Mouse (Mus musculus): ENCODE data around the gene Scimp. TPM values are rescaled to one million over a fixed set of nuclear protein-coding genes. Genes with fewer than 3 reads are reported as not detected.

Scimp gene
- polyA plus RNA-seq, 1 experiment = not detected

DNA sequence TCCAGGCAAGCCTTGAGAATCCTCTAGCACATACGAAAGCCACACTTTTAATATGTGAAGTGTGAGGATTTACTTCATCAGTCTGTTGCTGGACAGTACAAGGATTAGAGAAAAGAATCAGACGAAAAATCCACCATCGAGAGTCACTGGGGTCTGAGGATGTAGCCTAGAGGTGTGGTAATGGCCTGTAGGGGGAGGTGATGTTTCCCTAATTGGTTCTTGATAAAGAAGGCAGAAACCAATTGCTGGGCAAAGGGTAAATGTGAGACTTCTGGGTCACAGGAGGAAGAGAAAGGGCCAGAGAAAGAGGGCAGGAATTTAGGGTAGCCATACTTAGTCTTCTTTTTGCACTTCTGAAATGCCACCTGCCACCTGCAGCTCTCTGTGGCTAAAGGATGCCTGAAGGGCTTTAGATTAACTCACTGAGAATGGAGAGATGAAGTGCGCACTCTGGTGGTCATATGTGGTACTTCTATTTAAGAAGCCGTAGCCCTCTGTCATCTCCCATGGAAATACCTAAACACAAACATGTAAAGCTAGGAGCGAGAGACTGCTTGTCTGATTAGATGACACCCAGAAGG lies 3.2 kb upstream of the Scimp start:
- H3K4me3 ChIP-seq (replicated peaks) = peak overlapping the region; percentile 42
- TF ChIP-seq GATA1 (IDR thresholded peaks at IDR 0.05; ENCODE audit: borderline replicate concordance, low read length) (no peak), FLI1 (IDR thresholded peaks at IDR 0.05; ENCODE audit: low read length) (no peak)
- peaks cover 32% of the 10 kb centered on the region for H3K4me1 ChIP-seq
- H3K27me3 ChIP-seq (replicated peaks) = peaks cover 38% of the 10 kb centered on the region
- no peaks in the 10 kb centered on the region for H3K36me3 ChIP-seq (replicated peaks; ENCODE audit: low read length)
- H3K9me3 ChIP-seq = peaks cover 9% of the 10 kb centered on the region

DNA sequence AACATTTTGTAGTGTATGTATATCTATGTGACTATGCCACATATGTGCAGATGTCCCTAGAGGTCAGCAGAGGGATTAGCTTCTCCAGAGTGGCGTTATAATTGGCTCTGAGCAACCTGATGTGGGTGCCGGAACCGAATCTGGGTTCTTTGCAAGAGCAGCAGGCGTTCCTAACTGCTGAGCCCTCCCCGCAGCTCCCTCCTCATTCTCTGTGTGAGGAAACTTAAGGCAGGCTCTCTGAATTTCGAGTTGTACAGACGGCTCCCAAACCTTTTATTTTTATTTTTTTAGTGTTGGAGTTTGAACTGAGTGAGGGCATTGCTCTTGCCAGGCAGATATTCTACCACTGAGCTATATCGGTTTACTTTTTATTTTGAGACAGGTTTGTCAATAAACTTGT lies 2.7 kb upstream of the Scimp start:
- H3K4me3 ChIP-seq (replicated peaks) = no peak overlapping the region
- TF ChIP-seq FLI1 (IDR thresholded peaks at IDR 0.05; ENCODE audit: low read length) = no peak
- no peak for TF ChIP-seq GATA1 (IDR thresholded peaks at IDR 0.05; ENCODE audit: borderline replicate concordance, low read length)
- peaks cover 9% of the 10 kb centered on the region for H3K9me3 ChIP-seq
- H3K4me1 ChIP-seq = peaks cover 32% of the 10 kb centered on the region
- peaks cover 36% of the 10 kb centered on the region for H3K27me3 ChIP-seq (replicated peaks)
- H3K36me3 ChIP-seq (replicated peaks; ENCODE audit: low read length) = no peaks in the 10 kb centered on the region

DNA sequence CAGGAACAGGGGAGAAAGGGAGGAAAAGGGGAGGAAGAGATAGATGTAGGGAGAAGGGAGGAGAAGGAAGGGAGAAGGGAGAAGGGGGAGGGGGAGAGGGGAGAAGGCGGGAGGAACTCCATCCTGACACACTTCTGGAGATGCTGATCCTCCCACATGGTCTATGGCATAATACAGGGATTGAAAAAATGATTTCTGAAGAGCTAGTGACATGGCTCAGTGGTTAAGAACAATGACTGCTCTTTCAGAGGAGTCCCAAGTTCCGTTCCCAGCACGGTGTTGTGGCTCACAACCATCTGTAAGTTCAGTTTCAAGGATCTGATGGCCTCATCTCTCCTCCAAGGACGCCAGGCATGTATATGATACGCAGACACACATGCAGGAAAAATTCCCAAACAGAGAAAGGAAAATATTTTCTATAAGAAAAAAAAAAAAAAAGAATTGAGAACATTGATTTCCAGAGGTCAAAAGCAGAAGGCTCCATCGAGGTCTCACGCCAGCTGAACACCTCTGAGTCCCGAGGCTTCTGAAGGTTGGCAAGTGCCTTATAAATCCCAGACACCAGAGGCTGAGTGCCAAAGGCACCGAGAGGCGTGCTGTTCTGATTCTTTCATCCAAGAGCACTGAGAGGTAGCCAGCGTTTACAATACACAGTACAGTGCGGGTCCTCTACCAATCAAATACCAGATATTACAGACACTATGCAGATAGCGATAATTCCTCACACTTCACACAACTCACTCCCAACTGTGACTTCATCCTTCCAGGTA lies 730 bp downstream of the Scimp start:
- peak overlapping the region; percentile 33 for H3K4me3 ChIP-seq (replicated peaks)
- TF ChIP-seq GATA1 (IDR thresholded peaks at IDR 0.05; ENCODE audit: borderline replicate concordance, low read length) (no peak), FLI1 (IDR thresholded peaks at IDR 0.05; ENCODE audit: low read length) (no peak)
- H3K9me3 ChIP-seq = peaks cover 4% of the 10 kb centered on the region; the same call in 1 of the 2 replicates
- H3K27me3 ChIP-seq (replicated peaks) = peaks cover 43% of the 10 kb centered on the region
- H3K4me1 ChIP-seq = peaks cover 48% of the 10 kb centered on the region
- no peaks in the 10 kb centered on the region for H3K36me3 ChIP-seq (replicated peaks; ENCODE audit: low read length)

DNA sequence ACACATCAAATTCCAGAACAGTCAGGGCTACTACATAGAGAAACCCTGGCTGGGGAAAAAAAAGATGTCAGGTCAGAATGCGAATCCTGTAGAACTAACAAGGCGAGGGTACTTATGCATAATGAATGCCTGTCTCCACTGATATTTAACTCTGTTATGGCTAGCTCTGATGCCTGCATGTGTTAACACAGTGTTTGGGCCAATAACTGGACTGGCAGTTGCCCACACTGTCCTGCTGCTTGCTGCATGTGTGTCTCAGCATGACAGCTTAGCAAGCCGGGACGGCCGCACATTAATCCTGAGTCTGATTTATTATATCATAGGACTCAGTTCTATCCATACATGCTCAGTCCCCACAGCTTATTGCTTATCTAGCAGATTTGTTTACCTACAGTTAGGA lies 1.3 kb downstream of the Scimp start:
- H3K36me3 ChIP-seq (replicated peaks; ENCODE audit: low read length) = no peaks in the 10 kb centered on the region
- no peak overlapping the region for H3K4me3 ChIP-seq (replicated peaks)
- H3K4me1 ChIP-seq = peaks cover 48% of the 10 kb centered on the region
- H3K27me3 ChIP-seq (replicated peaks) = peaks cover 44% of the 10 kb centered on the region
- TF ChIP-seq GATA1 (IDR thresholded peaks at IDR 0.05; ENCODE audit: borderline replicate concordance, low read length) (no peak), FLI1 (IDR thresholded peaks at IDR 0.05; ENCODE audit: low read length) (no peak)
- peaks cover 4% of the 10 kb centered on the region; the same call in 1 of the 2 replicates for H3K9me3 ChIP-seq

DNA sequence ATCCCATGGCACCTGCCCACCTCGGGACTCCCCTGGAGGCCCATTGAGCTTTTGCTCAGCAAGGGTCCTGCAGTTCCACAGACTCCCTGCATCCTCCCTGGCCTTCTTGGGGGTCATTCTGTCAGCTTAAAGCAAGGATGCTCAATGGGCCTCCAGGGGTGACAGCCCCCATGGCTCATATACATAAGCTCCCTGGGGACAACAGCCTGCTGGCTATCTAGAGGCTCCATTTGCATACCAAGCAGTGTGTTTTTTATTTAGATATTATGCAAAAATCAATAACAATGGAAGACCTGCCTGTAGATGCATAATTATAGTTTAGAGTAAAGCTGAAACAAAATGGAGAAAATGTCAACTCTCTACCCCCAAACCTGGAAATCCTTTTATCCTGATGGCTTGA lies 3.4 kb downstream of the Scimp start:
- Histone ChIP-seq H3K4me3 (replicated peaks) (no peak overlapping the region), H3K9me3 (peaks cover 4% of the 10 kb centered on the region; the same call in 1 of the 2 replicates), H3K36me3 (replicated peaks; ENCODE audit: low read length) (no peaks in the 10 kb centered on the region), H3K27me3 (replicated peaks) (peaks cover 62% of the 10 kb centered on the region), H3K4me1 (peaks cover 61% of the 10 kb centered on the region)
- no peak for TF ChIP-seq GATA1 (IDR thresholded peaks at IDR 0.05; ENCODE audit: borderline replicate concordance, low read length)
- no peak for TF ChIP-seq FLI1 (IDR thresholded peaks at IDR 0.05; ENCODE audit: low read length)

DNA sequence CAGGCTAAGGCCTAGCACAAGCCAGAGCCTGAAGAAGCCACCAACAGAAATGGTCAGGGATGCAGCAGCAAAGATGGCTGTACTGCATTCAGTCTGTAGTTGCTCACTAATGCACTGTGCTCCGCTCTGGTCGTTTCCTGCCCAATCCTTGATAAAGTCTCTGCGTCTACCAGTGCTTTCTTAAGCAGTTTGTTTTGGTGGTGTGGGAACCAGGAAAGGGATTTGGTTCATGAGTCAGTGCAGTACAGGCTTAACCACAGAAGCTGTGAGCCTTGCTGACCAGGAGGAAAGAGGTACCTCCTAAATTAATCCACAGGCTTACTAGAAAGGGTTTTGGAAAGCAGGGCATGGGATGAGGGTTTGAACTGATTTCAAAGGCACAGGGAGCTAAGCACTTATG lies 4.3 kb downstream of the Scimp start:
- H3K4me3 ChIP-seq (replicated peaks) = no peak overlapping the region
- H3K9me3 ChIP-seq = peaks cover 4% of the 10 kb centered on the region; the same call in 1 of the 2 replicates
- H3K36me3 ChIP-seq (replicated peaks; ENCODE audit: low read length) = no peaks in the 10 kb centered on the region
- TF ChIP-seq FLI1 (IDR thresholded peaks at IDR 0.05; ENCODE audit: low read length) (no peak), GATA1 (IDR thresholded peaks at IDR 0.05; ENCODE audit: borderline replicate concordance, low read length) (no peak)
- H3K27me3 ChIP-seq (replicated peaks) = peaks cover 65% of the 10 kb centered on the region
- peaks cover 67% of the 10 kb centered on the region for H3K4me1 ChIP-seq

DNA sequence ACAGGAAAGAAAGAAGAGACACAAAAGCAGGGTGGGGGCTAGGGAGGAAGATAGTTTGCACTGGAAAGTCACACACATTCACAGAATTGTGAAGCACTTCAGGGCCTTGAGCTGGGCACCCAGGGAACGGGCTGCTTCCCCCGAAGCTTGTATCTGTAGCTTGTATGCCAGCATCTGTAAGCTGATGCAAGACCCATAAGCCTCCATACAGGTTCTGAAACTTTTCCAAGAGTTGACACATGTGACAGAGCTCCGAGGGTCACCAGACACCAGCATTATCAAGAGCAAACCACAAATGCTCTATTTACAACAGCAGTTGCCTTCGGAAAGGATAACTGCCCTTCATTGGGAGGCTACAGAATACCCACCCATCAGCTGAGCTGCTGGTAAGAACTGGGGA lies 4.8 kb downstream of the Scimp start:
- Histone ChIP-seq H3K9me3 (peaks cover 8% of the 10 kb centered on the region), H3K36me3 (replicated peaks; ENCODE audit: low read length) (no peaks in the 10 kb centered on the region), H3K4me1 (peaks cover 62% of the 10 kb centered on the region), H3K27me3 (replicated peaks) (peaks cover 64% of the 10 kb centered on the region), H3K4me3 (replicated peaks) (no peak overlapping the region)
- TF ChIP-seq FLI1 (IDR thresholded peaks at IDR 0.05; ENCODE audit: low read length) (no peak), GATA1 (IDR thresholded peaks at IDR 0.05; ENCODE audit: borderline replicate concordance, low read length) (no peak)

DNA sequence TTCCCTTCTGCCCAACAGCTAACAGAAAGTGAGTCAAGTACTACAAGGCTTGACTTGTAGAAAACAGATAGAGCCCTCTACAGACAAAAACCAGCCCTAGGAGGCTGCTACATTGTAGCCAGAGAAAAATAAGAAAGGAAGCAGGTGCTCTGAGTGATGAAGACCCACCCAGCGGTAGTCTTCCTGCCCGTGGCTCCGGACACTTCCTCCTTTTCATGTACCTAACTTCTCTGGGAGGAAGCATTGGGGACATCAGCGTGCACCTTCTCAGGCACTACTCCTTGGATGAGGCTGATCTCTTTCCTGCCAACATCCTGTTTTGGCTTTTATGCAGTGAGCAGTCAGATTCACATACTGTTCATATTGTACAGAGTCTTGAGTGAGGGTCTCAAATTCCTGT lies 5.7 kb downstream of the Scimp start:
- no peak overlapping the region for H3K4me3 ChIP-seq (replicated peaks)
- H3K27me3 ChIP-seq (replicated peaks) = peaks cover 61% of the 10 kb centered on the region
- peaks cover 17% of the 10 kb centered on the region for H3K9me3 ChIP-seq
- H3K36me3 ChIP-seq (replicated peaks; ENCODE audit: low read length) = no peaks in the 10 kb centered on the region
- TF ChIP-seq GATA1 (IDR thresholded peaks at IDR 0.05; ENCODE audit: borderline replicate concordance, low read length) (no peak), FLI1 (IDR thresholded peaks at IDR 0.05; ENCODE audit: low read length) (no peak)
- peaks cover 54% of the 10 kb centered on the region for H3K4me1 ChIP-seq

DNA sequence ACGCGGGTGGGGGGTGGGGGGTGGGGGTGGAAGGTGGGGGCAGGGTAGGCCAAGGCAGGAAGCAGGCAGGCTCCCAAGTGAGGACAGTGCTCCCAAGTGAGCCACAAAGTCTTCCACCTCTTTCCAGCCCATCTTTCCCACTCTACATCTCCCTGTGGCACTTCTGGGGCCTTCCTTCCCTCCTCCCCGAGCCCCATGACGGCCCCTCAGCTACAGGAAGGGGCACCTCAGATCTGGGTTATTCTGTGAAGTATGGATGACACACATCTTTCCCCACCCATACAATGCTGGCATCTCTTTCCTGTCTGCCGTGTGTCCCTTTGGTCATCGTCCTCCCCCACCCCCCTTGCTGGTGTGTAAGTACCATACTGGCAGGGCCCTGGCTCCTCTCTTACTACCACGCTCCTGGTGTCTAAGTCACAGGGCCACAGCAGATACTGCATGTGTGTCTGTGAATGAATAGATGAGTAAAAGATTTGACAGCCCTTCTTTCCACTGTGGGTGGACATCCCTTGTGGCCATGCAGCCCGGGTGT lies 6.7 kb downstream of the Scimp start:
- peaks cover 54% of the 10 kb centered on the region for H3K4me1 ChIP-seq
- no peaks in the 10 kb centered on the region for H3K36me3 ChIP-seq (replicated peaks; ENCODE audit: low read length)
- H3K4me3 ChIP-seq (replicated peaks) = peak overlapping the region; percentile 78
- H3K27me3 ChIP-seq (replicated peaks) = peaks cover 56% of the 10 kb centered on the region
- TF ChIP-seq GATA1 (IDR thresholded peaks at IDR 0.05; ENCODE audit: borderline replicate concordance, low read length) = no peak
- TF ChIP-seq FLI1 (IDR thresholded peaks at IDR 0.05; ENCODE audit: low read length) = no peak
- peaks cover 18% of the 10 kb centered on the region for H3K9me3 ChIP-seq

DNA sequence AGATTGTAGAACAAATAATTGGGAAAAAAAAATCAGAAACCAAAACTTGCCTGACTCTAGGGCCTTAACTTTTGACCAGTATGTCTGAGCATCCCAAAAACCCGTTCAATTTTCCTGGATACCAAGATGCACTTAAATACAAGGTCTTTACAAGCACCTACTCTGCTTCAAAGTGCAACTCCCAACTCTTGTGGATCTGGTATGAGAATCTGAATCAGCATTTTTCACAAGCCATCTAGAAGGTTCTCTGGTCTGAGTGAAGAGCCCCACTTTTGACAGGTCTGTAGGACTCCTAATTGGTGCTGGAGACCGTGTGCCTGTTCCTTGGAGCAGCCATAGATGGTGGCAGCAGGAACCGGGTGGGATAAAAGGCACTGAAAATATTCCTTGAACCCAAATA lies 8.0 kb downstream of the Scimp start:
- Histone ChIP-seq H3K4me3 (replicated peaks) (no peak overlapping the region), H3K4me1 (peaks cover 54% of the 10 kb centered on the region), H3K9me3 (peaks cover 18% of the 10 kb centered on the region), H3K27me3 (replicated peaks) (peaks cover 67% of the 10 kb centered on the region), H3K36me3 (replicated peaks; ENCODE audit: low read length) (no peaks in the 10 kb centered on the region)
- no peak for TF ChIP-seq GATA1 (IDR thresholded peaks at IDR 0.05; ENCODE audit: borderline replicate concordance, low read length)

All from megakaryocyte, embryonic 14.5 days (primary cell).